Mouse (Mus musculus): ENCODE measurements around the gene Vgf. TPM values are rescaled to one million over a fixed set of nuclear protein-coding genes. Genes with fewer than 3 reads are reported as not detected.

Gene Vgf
- polyA plus RNA-seq (2017; shearing (Covaris generic)) = not detected

DNA sequence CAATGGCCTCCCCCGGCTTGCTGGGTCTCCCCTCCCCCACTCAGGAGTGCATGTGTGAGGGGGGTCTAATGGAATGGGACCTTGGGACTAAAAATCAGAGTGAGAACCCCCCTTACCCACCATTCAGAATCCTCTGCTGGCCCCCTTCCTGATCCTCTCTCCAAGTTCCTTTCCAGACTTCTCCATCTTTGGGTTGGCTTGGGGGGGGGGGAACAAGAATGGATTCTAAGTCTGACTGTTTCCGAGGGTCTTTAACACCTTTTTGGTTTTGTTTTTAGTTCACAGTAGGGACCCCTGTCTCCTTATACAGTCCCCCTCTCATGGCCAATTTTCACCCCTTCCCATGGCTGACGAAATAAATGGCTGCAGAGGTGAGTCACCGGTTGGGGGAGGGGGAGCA lies at the start of gene Vgf:
Vgf (plus strand) TSS at position 301 of the 400 bp plus-strand sequence.

DNA sequence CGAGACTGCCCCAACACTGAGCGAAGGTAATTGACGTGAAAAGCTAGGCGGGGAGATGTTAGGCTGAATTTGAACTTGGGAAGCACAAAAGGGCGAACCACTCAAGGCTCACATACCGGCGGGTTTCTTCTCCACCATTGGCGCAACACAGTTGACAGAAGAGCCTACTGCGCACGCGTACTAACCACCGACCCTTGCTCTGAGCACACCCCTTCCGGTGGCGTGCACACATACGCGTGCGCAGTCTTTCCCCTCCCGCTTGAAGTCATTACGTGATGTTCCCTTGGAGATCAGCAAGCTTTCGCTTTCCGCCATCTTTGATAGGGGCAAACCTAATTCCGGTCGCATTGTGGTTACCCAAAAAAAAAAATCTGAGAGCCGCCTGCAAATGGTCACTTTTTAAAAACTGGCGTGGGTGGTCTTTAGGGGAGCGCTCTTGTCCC lies 39.5 kb upstream of the Vgf start, which contains the start of gene Plod3:
Plod3 (plus strand) TSS at position 325 of the 443 bp plus-strand sequence.

DNA sequence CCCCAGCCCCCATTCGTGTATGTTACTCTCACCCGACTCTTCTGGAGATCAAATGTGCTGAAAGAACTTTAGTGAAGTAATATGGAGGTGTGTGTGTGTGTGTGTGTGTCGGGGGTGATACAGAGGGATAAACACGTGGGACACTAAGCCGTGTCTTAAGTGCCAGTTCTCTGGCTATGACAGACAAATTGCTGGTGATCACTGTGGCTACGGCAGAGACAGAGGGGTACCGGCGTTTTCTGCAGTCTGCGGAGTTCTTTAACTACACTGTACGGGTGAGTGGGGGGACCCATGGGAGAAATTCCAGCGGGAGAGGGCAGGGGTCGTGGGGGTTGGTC lies 38.3 kb upstream of the Vgf start, which contains the start of gene Znhit1:
Znhit1 (minus strand) TSS at position 88 of the 338 bp plus-strand sequence.

DNA sequence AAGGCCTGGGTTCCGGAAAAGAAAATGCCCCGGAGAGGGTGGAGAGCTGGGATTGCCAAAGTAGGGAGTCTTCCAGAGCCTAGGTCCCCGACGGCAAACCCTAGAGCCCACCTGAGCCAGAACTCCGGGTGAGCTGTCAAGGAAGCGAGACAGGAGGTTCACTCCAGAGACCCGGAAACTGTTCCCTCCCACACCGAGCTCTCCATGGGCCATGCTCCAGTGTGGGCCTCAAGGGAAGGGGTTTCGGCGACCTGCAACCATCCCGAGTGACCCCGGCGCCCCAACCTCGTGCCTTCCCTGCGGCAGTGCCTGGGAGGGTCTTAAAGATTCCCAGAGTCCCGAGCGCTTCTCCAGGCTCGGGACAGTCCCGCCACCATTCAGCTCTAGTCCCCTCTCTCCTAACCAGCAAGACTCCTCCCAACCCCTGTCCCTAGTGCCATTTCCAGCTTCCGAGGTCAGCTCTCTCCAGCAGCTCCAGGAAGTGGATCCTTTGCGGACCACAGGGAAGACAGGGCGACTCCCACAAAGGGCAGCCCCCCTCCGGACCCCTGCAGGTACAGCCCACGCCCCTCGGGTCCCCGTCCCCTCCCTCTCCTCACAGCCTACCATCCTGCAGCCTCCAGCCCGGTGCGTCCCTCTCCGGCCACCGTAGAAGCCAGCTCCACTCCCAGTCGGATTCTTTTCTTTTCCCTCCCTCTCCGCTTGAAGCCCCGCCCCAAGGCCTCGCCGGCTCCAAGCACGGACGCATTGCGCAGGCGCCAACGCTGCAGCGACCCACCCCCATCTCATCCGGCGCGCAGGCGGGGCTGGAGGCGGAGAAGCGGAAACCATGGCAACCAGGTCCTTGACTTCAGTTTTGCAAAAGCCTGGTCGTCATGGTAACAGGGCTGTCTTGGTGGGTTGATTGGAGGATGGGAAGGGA lies 19.5 kb downstream of the Vgf start, which contains the start of gene Ap1s1:
Ap1s1 (minus strand) TSS at position 734 of the 922 bp plus-strand sequence.

DNA sequence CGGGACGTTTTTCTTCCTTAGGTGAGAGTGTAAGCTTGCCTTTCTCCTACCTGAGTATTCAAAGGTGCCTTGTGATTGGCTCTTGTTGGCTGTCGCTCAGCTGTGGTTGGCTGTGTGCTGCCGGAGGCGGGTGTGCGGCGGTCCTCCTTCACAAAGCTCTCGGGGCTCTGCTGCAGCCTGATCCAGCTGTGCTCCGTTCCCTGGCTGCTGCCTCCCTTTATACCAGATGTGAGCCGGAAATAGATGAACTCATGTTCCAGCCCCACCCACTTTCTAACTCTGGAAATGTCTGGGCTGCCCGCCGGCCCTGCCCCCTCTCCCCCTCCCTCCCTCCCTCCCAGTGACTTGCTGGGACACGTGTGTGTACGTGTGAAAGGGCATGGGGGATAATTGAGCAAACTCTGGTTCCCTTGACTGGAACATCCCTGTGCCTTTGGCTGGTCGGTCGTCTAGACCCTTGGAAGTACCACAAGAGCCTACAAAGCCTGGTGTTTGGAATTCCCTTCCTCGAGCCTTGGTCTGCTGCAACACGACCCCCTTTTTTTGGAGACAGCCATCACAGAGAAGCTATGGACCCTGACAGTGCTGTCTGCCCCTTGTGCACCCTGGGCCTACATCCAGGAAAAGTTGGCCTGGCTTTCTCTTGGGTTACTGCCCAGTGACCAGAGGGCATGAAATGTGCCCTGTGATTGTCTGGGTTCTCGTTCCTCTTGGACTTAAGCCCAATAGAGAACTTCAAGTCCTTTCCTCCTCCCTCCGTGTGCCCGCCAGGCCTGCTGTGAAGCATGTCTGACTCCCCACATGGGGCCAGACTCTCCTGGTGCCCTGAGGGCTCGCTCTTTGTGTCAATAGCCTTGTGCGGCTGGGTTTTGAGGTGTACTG lies 46.1 kb downstream of the Vgf start, which contains the start of gene Serpine1:
Serpine1 (minus strand) TSS at position 190 of the 882 bp plus-strand sequence.

Other genes starting within 250 kb of the Vgf start
- gene Col26a1, start 143.2 kb upstream of the Vgf start, polyA plus RNA-seq (2017; shearing (Covaris generic)) = not detected
- gene Ift22, start 118.2 kb upstream of the Vgf start, polyA plus RNA-seq (2017; shearing (Covaris generic)) = 2.0 TPM
- gene Fis1, start 73.1 kb upstream of the Vgf start, polyA plus RNA-seq (2017; shearing (Covaris generic)) = 165 TPM
- gene Cldn15, start 59.8 kb upstream of the Vgf start, polyA plus RNA-seq (2017; shearing (Covaris generic)) = not detected
- gene Plod3, start 39.4 kb upstream of the Vgf start, polyA plus RNA-seq (2017; shearing (Covaris generic)) = 7.0 TPM
- gene Znhit1, start 38.4 kb upstream of the Vgf start, polyA plus RNA-seq (2017; shearing (Covaris generic)) = 25.7 TPM
- gene Ap1s1, start 19.7 kb downstream of the Vgf start, polyA plus RNA-seq (2017; shearing (Covaris generic)) = 31.1 TPM
- gene Serpine1, start 45.9 kb downstream of the Vgf start, polyA plus RNA-seq (2017; shearing (Covaris generic)) = not detected
- 8.8 TPM for gene Trim56, start 89.8 kb downstream of the Vgf start, polyA plus RNA-seq (2017; shearing (Covaris generic))
- not detected for gene Muc3, start 122.9 kb downstream of the Vgf start, polyA plus RNA-seq (2017; shearing (Covaris generic))
- gene Muc3a, start 186.0 kb downstream of the Vgf start, polyA plus RNA-seq (2017; shearing (Covaris generic)) = 0.49 TPM